Mouse (Mus musculus) lung, embryonic 16.5 days (tissue): ENCODE measurements at regions not wholly inside any gene's neighbourhood (a gene's known extent, or its start where the extent isn't known, plus 50 kb on each side); places are given as distances from the start of the nearest gene placed in this dataset.

Source experiments
- ATAC-seq: fragments of 200-750 bp; cut with Nextera tagmentation; 2 replicates; pipeline ENCODE4 v1.8.0; 2017; ENCODE audit warnings: low read depth, mild to moderate bottlenecking, moderate library complexity
- H3K27ac ChIP-seq: fragments of 300-500 bp; sonication (generic); 2 replicates; pipeline ENCODE4 v1.5.1; 2014; ENCODE audit warnings: mild to moderate bottlenecking, control low read depth, low read length
- H3K27me3 ChIP-seq: fragments of 300-500 bp; sonication (generic); 2 replicates; pipeline ENCODE4 v1.6.1; 2014; ENCODE audit warnings: low read depth, low read length, mixed read lengths; ENCODE audit not compliant: control insufficient read depth, insufficient read depth
- H3K36me3 ChIP-seq: fragments of 300-500 bp; sonication (generic); 2 replicates; pipeline ENCODE4 v1.6.1; 2014; ENCODE audit warnings: low read length; ENCODE audit not compliant: control insufficient read depth, insufficient read depth
- H3K4me1 ChIP-seq: fragments of 300-500 bp; sonication (generic); replicated peaks from 2 replicates; pipeline ENCODE4 v1.6.1; 2014; ENCODE audit warnings: low read length, mixed read lengths; ENCODE audit not compliant: control insufficient read depth, insufficient read depth
- H3K4me2 ChIP-seq: fragments of 300-500 bp; sonication (generic); 2 replicates; pipeline ENCODE4 v1.6.1; 2014; ENCODE audit warnings: low read depth, low read length, control low read depth
- H3K4me3 ChIP-seq: fragments of 300-500 bp; sonication (generic); 2 replicates; pipeline ENCODE4 v1.5.1; 2014; ENCODE audit warnings: mild to moderate bottlenecking, low read length, control low read depth
- H3K9ac ChIP-seq: fragments of 300-500 bp; sonication (generic); 2 replicates; pipeline ENCODE4 v1.6.1; 2014; ENCODE audit warnings: low read length, control low read depth
- H3K9me3 ChIP-seq: fragments of 300-500 bp; sonication (generic); 2 replicates; pipeline ENCODE4 v1.6.1; 2016; ENCODE audit warnings: low read length; ENCODE audit not compliant: control insufficient read depth
- WGBS: fragments of 180-500 bp; shearing (Covaris S2); extraction: QIAGEN DNeasy Blood & Tissue Kit; methylation state at CpG from one replicate; pipeline ENCODE4 v1.1.7; 2014; 5-methylcytosine and 5-hydroxymethylcytosine counted together

GRCm38 (mm10) chr12:73830122-73830521 is 71.1 kb upstream of the Hif1a start:
- H3K27ac ChIP-seq, result no peak overlapping the region
- peak; percentile 61 for ATAC-seq
- H3K9ac ChIP-seq, result no peak overlapping the region
- WGBS, result 48% methylated on average over 7 of the region's 7 CpGs
- H3K27me3 ChIP-seq, result no peaks in the 10 kb centered on the region
- H3K36me3 ChIP-seq, result no peaks in the 10 kb centered on the region
- H3K4me3 ChIP-seq, result no peak overlapping the region
- no peaks in the 10 kb centered on the region for H3K4me1 ChIP-seq
- H3K4me2 ChIP-seq, result no peak overlapping the region
- no peaks in the 10 kb centered on the region for H3K9me3 ChIP-seq

DNA sequence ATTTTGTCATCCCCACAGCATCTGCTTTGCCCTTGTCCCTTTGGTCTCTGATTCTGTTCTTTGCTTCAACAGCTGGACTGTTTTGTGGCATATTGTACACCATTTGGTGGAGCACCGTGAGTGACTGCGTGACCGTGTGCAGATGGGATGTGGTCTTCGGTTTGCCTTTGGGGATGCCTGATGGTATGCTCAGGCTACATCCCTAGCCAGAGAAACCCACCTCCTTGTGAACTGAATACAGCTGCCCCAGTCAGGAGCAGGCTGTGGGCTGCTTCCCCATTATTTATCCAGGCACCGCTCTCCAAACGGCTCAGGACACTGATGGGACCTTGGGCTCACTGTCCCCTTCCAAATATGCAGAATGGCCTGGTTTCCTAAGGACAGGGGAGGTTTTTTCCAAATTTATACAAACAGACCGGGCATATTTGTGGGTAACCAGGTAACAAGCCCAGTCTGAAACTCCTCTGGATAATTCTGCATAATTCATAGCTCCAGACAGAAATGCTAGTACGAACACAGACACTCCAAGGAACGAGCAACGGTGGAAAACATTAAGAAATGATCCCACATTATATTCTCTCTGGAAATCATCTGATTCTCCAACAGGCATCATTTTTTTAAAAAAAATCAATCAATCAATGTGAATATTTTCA is 70.5 kb upstream of the Hif1a start:
- H3K27me3 ChIP-seq, result no peaks in the 10 kb centered on the region
- H3K4me1 ChIP-seq, result no peaks in the 10 kb centered on the region
- ATAC-seq, result no peak
- H3K4me3 ChIP-seq, result no peak overlapping the region
- no peaks in the 10 kb centered on the region for H3K36me3 ChIP-seq
- H3K27ac ChIP-seq, result no peak overlapping the region
- H3K9me3 ChIP-seq, result no peaks in the 10 kb centered on the region
- WGBS, result 73% methylated on average over 10 of the region's 10 CpGs
- H3K9ac ChIP-seq, result no peak overlapping the region
- no peak overlapping the region for H3K4me2 ChIP-seq

- H3K27ac ChIP-seq, result no peak overlapping the region
- H3K36me3 ChIP-seq, result no peaks in the 10 kb centered on the region
- H3K4me2 ChIP-seq, result no peak overlapping the region
- H3K4me3 ChIP-seq, result no peak overlapping the region
- no peaks in the 10 kb centered on the region for H3K27me3 ChIP-seq
- WGBS, result 55% methylated on average over 7 of the region's 7 CpGs
- H3K9me3 ChIP-seq, result no peaks in the 10 kb centered on the region
- ATAC-seq, result no peak
- no peak overlapping the region for H3K9ac ChIP-seq
- no peaks in the 10 kb centered on the region for H3K4me1 ChIP-seq
Measured at GRCm38 (mm10) chr12:73831204-73831595, 70.0 kb upstream of the Hif1a start.

DNA sequence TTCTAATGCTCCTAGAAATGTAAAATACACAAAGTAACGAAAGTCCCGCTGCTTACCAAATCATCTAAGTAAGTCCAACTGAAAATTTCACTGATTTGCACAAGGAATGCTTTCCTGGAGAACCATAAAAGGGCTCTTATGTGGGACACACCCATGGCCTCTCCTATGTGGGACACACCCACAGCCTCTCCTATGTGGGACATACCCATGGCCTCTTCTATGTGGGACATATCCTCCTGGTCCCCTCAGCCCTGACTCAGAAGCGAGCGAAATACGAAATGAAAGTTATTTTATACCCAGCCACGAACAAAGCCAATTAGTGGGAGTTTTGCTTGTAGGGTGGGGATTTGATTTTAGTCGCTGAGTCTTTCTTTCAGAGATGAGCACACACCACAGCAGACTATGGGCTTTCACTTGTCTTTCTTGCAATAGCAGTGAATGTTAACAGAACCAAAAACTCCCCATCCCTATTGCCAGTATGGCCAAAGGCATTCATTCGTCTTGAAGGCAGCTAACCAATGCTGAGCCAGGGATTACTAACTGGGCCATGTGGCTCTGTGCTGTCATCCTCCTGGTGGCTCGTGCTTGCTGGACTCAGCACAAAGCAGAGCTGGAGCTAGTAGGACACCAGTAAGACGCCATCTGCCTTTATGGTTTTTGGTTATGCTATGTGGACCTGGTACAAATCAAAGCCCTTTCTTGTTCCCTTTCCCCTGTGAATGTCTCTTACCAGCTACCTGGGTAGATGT is 69.4 kb upstream of the Hif1a start:
- ATAC-seq, result no peak
- no peak overlapping the region for H3K9ac ChIP-seq
- no peaks in the 10 kb centered on the region for H3K4me1 ChIP-seq
- no peaks in the 10 kb centered on the region for H3K36me3 ChIP-seq
- WGBS, result 84% methylated on average over 10 of the region's 10 CpGs
- no peak overlapping the region for H3K4me3 ChIP-seq
- H3K9me3 ChIP-seq, result no peaks in the 10 kb centered on the region
- H3K27ac ChIP-seq, result no peak overlapping the region
- no peaks in the 10 kb centered on the region for H3K27me3 ChIP-seq
- no peak overlapping the region for H3K4me2 ChIP-seq

DNA sequence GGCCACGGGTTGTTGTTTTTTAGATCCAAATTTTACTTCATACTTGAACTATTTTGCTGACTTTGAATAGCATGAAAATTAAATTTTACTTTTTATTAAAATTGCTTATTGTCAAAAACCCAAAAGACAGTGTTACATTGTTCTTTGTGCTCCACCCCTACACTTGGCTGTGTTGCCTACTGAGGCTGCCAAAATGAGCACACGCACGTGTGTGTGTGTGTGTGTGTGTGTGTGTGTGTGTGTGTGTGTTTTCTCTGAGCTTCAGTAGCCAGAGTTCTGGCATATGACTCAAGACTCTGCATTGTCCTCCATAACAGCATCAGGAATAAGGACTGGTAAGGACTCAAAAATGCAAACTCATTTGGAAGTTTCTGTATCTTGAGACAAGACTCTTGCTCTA is 68.4 kb upstream of the Hif1a start:
- no peak overlapping the region for H3K27ac ChIP-seq
- ATAC-seq, result no peak
- no peaks in the 10 kb centered on the region for H3K9me3 ChIP-seq
- H3K4me2 ChIP-seq, result no peak overlapping the region
- H3K27me3 ChIP-seq, result no peaks in the 10 kb centered on the region
- H3K36me3 ChIP-seq, result no peaks in the 10 kb centered on the region
- H3K4me1 ChIP-seq, result no peaks in the 10 kb centered on the region
- no peak overlapping the region for H3K9ac ChIP-seq
- 68% methylated on average over 3 of the region's 3 CpGs for WGBS
- H3K4me3 ChIP-seq, result no peak overlapping the region

- H3K27me3 ChIP-seq, result no peaks in the 10 kb centered on the region
- no peaks in the 10 kb centered on the region for H3K9me3 ChIP-seq
- H3K27ac ChIP-seq, result no peak overlapping the region
- ATAC-seq, result no peak
- H3K36me3 ChIP-seq, result no peaks in the 10 kb centered on the region
- no peak overlapping the region for H3K4me2 ChIP-seq
- no peak overlapping the region for H3K4me3 ChIP-seq
- no peak overlapping the region for H3K9ac ChIP-seq
- no peaks in the 10 kb centered on the region for H3K4me1 ChIP-seq
Measured at GRCm38 (mm10) chr12:73836132-73836531, 65.0 kb upstream of the Hif1a start.

DNA sequence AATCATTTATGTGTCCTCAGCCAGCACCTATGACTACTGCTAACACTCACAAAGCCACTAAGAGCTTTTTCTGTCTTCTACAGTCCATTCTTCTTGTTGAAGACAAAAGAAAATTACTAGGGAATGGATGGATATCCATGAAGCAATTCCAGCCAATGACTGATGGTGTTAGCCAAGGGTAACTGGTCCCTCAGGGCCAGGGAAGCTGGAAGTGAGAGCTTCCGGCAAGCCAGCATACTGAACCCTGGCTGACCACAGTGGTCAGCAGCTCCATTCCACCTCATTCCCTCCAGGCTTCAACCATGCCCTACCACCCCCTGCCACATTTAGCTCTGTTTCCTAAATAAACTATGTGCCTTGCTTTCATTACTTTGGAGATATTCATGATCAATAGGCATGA is 64.1 kb upstream of the Hif1a start:
- Histone ChIP-seq H3K4me3 (no peak overlapping the region), H3K27ac (no peak overlapping the region), H3K36me3 (no peaks in the 10 kb centered on the region), H3K9me3 (no peaks in the 10 kb centered on the region), H3K4me1 (no peaks in the 10 kb centered on the region), H3K27me3 (no peaks in the 10 kb centered on the region), H3K4me2 (no peak overlapping the region), H3K9ac (no peak overlapping the region)
- WGBS, result 78% methylated on average over 1 of the region's 1 CpGs
- no peak for ATAC-seq

DNA sequence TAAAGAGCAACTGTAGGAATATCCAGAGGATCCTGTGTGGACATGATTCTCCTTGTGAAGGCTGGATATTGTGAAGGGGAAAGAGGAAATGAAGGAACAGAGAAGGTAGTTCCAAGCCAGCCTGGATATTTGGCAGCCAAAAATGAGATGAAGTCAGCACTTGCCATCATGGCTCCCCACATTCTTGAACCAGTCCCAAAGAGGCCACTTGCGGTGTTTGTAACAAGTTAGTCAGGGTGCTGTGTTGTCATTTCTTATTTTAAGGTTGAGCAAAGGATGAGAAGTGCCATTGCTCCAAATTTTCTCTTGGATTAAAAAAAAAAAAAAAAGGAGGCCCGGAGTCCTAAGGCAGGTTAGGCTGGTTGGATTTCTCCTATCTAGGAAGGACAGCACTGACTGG is 63.3 kb upstream of the Hif1a start:
- H3K36me3 ChIP-seq, result no peaks in the 10 kb centered on the region
- no peak overlapping the region for H3K4me2 ChIP-seq
- H3K27me3 ChIP-seq, result no peaks in the 10 kb centered on the region
- no peak for ATAC-seq
- no peaks in the 10 kb centered on the region for H3K9me3 ChIP-seq
- H3K27ac ChIP-seq, result no peak overlapping the region
- H3K4me3 ChIP-seq, result no peak overlapping the region
- no peak overlapping the region for H3K9ac ChIP-seq
- 82% methylated on average over 2 of the region's 2 CpGs for WGBS
- no peaks in the 10 kb centered on the region for H3K4me1 ChIP-seq

GRCm38 (mm10) chr12:73838330-73838729 is 62.8 kb upstream of the Hif1a start:
- H3K27ac ChIP-seq, result no peak overlapping the region
- no peaks in the 10 kb centered on the region for H3K4me1 ChIP-seq
- H3K27me3 ChIP-seq, result no peaks in the 10 kb centered on the region
- H3K4me3 ChIP-seq, result no peak overlapping the region
- 84% methylated on average over 10 of the region's 10 CpGs for WGBS
- H3K36me3 ChIP-seq, result no peaks in the 10 kb centered on the region
- H3K4me2 ChIP-seq, result no peak overlapping the region
- ATAC-seq, result no peak
- no peaks in the 10 kb centered on the region for H3K9me3 ChIP-seq
- no peak overlapping the region for H3K9ac ChIP-seq
